Mouse (Mus musculus) common myeloid progenitor, adult 5-6 weeks (primary cell): ENCODE results near the gene Gm30191. TPM values are rescaled to one million over a fixed set of nuclear protein-coding genes. Genes with fewer than 3 reads are reported as not detected.

Source experiments
- ATAC-seq: replicated peaks from 2 replicates; pipeline ENCODE4 v1.8.0; 2016; ENCODE audit warnings: low read depth, mild to moderate bottlenecking, moderate TSS enrichment, inconsistent platforms; ENCODE audit not compliant: poor library complexity, severe bottlenecking
- total RNA-seq: library from RNA; stranded (forward); fragments of 200-1000, 187-1606 nt; gene quantifications from 2 replicates; pipeline ENCODE4 v1.2.3, GENCODE M21; 2017

The Gm30191 gene
- not detected in 2 replicates for total RNA-seq

- ATAC-seq, result no peak
Observed at GRCm38 (mm10) chr4:134246719-134247258, at the start of gene Gm30191. Gene Gm30191, plus strand, starts transcription at chr4:134246935.

DNA sequence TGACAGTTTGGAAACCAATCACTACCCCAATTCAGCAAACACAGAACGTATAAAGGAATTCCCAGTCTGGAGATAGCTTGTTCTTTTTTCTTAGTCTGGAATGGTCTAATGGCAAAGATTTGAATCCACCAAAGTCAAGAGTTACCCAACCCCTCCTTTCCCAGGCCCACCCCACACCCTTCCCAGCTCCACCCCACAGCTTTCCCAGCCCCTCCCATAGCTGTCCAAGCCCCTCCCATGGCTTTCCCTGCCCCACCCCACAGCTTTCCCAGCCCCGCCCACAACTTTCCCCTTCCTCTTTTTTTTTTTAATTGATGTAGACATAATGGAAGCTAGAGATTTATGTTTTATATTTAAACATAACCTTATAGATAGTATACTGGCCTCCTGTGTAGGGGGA lies 47.4 kb upstream of the Gm30191 start:
- ATAC-seq, result no peak

GRCm38 (mm10) chr4:134202904-134203303 lies 43.8 kb upstream of the Gm30191 start, which contains the start of gene Gm7534:
Gene Gm7534, minus strand, starts transcription at chr4:134203004.
- no peak for ATAC-seq

DNA sequence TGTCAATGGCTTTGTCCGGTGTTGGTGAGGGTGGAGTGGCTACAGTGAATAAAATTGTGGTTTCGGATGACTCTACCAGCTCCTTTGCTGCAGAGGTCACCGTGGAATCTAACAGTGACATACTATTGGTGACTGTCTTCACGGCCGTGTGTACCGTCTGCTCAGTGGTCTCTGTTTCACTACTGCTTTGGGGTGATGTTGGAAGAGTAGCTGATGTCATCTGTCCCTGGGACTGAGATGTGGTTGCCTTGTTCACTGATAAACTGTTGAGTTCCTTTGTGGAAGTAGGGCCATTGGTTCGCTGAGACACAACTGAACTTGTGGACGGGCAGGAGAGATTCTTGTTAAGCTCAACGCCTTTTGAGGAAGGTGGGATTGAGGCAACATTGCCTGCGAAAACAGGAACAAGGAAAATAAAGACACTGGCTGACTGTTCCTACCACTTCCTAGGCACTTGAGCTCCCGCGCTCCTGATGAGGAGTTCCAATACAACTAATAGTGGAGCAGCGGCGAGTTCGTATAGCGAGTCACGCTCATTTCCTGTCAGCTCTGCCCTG lies 43.3 kb upstream of the Gm30191 start:
- peak; percentile 50 for ATAC-seq

GRCm38 (mm10) chr4:134206488-134207053 lies 40.2 kb upstream of the Gm30191 start:
- no peak for ATAC-seq

GRCm38 (mm10) chr4:134222793-134223600 lies 23.7 kb upstream of the Gm30191 start:
- no peak for ATAC-seq

DNA sequence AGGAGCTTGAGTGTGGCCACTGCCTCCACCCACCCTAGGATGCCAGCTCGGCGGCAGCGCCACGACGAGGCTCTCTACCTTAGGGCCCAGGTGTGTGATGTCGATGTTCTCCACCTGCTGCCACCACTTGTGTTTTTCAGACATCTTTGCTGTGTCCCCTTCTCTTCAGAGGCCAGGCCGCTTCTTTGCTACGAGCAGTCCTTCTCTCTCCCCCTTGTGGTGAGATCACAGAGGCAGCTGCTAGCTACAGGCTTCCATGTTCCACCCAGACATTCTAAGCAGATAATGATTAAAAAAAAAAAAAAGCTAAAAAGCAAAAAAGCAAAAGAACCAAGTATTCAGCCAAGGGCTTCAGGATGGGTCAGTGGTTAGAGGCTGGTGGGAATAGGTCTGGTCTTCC lies 19.5 kb upstream of the Gm30191 start, which contains the start of gene Catsper4:
Gene Catsper4, minus strand, starts transcription at position 190 of the 400 bp plus-strand sequence.
- ATAC-seq, result no peak

DNA sequence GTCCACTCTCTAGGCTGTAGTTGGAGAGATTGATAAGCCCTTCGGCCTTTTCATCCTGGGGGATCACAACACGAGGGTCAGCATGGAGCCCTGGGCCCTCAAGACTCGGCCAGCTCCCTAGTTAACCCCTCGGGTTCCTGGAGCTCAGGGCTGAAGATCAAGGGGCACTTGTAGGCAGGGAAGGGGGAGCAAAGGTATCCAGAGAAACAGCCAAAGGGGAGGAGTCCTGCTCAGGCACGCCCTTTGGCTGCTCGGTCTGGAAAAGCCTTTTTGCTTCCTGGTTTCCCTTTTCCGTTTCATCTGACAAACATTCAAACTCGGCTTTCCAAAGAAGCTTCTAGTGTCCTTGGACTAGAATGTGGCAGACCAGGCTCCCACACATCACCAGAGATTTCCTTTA lies 16.3 kb upstream of the Gm30191 start:
- ATAC-seq, result no peak

DNA sequence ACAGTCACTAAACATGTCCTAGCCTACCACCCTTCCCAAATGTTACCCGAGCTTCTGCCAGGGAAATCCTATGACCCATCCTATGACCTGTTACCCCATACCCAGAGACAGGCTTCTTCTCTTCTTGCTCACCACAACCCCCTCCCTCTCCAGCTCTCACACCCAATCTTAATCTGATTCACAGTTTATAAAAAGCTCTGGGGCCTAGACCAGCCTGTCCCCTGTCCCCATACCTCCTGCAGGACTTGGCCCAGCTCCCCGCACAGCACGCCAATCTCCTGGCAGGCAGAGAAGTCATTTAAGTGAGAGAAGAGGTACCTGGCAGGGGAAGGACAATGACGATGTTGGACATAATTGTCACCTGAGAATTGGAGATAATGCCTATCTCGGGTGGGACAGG lies 11.9 kb upstream of the Gm30191 start:
- no peak for ATAC-seq

GRCm38 (mm10) chr4:134237582-134238278 lies 9.0 kb upstream of the Gm30191 start:
- no peak for ATAC-seq

- ATAC-seq, result no peak
Observed at GRCm38 (mm10) chr4:134238279-134238651, 8.5 kb upstream of the Gm30191 start, which contains the start of gene Cnksr1. Gene Cnksr1, minus strand, starts transcription at chr4:134238399.

GRCm38 (mm10) chr4:134238686-134239085 lies 8.0 kb upstream of the Gm30191 start:
- no peak for ATAC-seq

GRCm38 (mm10) chr4:134243516-134244250 lies 3.1 kb upstream of the Gm30191 start, which contains the start of gene E130218I03Rik:
Gene E130218I03Rik, plus strand, starts transcription at chr4:134243662.
- no peak for ATAC-seq

DNA sequence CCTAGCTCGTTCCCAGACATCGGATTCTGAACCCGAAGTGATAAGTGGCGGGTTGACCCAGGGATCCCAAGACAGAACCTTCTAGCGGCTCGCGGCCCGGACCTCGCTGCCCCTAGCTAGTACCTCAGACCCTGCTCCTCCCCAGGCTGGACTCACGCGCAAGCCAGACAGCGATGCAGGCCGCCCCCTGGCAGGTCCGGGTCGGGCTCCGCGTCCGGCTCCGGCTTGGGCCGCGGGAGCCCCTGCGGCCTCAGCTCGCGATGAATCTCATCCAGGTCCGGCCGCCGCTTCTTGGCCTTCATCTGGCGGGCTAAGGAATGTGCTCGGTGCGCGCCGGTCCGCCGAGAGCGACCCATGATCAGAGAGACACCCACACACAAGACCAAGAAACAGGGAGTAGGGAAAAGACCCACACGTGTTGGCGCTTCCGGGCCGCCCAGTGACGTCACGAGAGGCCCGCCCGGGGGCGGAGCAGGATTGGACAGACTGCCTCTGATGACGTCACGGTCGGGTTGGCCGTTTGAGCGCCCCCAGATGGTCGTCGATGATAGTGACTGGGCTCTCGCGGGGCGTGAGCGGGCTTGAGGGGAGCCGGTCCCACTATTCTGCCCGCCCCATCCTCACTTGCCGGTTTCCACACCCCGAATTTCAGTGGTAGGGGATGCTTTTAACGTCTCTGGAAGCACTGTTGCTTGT lies 1.4 kb upstream of the Gm30191 start, which contains the start of gene Zfp593:
Gene Zfp593, minus strand, starts transcription at position 445 of the 696 bp plus-strand sequence.
- ATAC-seq, result peak; percentile 86

DNA sequence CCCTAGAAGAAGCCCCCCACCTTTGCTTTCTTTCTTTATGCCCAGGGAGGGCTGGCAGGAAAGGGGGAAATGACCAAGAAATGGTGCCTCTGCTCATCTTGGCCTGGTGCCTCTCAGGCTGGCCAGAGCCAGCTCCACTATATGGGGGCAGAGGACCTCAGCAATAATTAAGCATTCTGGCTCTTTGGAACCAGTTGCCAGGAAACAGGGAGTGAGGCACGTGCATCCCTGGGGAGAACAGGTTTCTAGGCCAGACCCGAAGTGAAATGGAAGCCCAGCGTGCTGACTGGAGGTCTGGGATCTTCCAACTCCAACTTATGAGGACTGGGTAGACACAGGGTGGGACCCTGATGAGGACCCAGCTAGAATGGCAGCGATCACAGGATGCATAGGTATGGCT lies 479 bp upstream of the Gm30191 start:
- no peak for ATAC-seq

DNA sequence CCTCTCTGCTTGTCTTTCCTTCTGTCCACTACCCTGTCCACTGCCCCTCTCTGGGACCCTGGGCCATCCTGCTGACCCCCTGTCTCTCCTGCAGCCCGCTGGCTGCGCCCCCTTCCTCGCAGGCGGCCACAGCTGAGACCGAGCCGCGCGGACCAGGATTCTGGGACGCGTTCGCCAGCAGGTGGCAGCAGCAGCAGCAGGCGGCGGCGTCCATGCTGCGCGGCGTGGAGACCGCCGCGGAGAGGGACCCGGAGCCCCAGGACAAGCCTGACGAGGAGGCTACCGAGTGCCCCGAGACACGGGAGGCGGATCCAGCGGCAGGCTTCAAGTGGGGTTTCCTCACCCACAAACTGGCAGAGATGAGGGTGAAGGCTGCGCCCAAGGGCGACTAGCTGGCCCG lies 2.9 kb downstream of the Gm30191 start:
- peak; percentile 43; the same call in 1 of the 2 replicates for ATAC-seq

DNA sequence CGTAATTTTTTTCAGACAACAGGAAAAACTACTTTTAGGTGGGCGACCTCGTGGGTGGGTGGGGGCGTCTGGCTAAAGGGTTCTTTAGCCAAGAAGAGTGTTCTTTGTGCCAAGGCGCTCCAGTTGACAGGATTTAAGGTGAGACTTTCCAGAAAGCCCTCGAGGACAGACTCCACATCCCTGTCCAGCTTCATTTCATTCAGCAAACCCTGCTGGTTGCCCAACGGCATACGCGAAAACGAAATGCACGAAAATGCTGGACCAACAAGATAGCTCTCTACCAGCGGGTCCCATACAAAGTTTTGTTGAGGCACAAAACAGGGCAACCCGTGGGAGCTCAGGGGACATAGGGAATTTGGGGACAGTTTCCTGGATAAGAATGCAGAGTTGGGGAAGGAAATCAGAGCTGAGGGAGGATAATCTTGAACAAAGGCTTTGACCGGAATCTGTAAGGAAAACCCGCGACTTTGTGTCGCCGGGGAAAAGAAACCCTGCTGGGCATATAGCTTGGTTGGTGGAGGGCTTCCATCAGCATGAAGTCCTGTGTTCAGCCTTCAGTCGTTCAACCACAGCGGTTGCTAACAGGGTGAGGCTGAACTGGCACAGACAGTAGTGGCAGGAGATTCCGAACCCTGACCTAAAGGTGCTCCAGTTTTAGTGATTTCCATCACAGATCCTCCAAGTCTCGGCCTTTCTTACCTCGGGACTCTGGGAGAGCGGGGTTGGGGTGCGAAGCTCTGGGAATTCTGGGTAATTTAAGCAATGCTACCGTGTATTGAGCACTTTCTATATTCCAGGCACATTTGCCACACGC lies 3.6 kb downstream of the Gm30191 start:
- no peak for ATAC-seq

DNA sequence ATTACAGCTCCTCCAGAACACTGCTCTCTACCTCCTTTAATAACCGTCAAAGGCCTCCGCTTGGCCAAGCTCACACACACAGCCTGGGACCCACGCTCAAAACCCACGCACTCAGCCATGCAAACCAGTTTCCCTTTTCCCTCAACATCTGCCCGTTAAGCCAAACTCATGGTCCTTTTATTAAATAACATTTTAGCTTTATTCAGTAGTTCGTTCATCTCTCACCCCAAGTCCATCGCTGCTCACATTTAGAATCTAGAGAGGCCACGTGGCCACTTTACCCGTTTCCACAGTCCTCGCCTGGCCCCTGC lies 4.2 kb downstream of the Gm30191 start:
- no peak for ATAC-seq
